Mouse (Mus musculus): Measurements from ENCODE around the gene Trpm6. TPM values are rescaled to one million over a fixed set of nuclear protein-coding genes. Genes with fewer than 3 reads are reported as not detected.
"Not testable (repeated sequence)": the region's sequence is repeated elsewhere in the genome, so short reads cannot be mapped to it uniquely, and the experiment has no call there.

The Trpm6 gene
- total and polyA plus RNA-seq, 3 experiments, result 0.05 to 0.16 (median 0.14) TPM

DNA sequence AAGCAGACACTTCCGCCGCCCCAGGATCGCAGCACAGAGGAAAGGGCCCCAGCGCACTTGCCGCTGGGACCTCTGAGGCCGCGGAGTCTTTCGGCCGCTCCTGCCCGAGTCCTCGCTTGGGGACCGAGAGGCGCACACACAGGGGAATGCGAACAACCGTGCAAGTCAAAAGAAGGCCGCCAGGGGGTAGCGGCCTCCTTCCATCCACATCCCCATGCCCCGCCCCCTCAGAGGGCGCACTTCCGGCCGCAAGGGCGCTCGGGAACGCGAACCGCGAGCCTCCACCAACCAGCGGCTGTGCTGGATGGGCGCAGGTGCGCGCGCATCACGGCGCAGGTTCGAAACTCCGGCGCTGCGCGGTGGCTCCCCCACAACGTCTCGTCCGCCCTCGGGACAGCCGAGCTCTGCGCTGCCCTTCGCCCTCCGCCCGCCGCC is 36.9 kb upstream of the Trpm6 start, which contains the start of gene D030056L22Rik:
Gene D030056L22Rik (plus strand): TSS at position 328 of the 435 bp plus-strand sequence.
- Histone ChIP-seq H3K9ac (ENCODE audit: low read depth, low read length) (peak within 1 kb of the TSS; percentile 92), H3K79me2 (replicated peaks; ENCODE audit: control insufficient read depth, insufficient read depth, low read length) (peaks cover 2% of the 10 kb centered on the region; the same call in 1 of the 2 replicates), H3K4me3 (peak within 1 kb of the TSS; percentile 79), H3K36me3 (ENCODE audit: control insufficient read depth, insufficient read depth, low read length) (no peaks in the 10 kb centered on the region), H3K4me1 (ENCODE audit: control insufficient read depth, insufficient read depth, low read length) (peaks cover 5% of the 10 kb centered on the region; the same call in 1 of the 2 replicates), H3K27ac (peak within 1 kb of the TSS; percentile 83), H3K27me3 (ENCODE audit: control insufficient read depth, insufficient read depth, low read length) (no peaks in the 10 kb centered on the region)
- under 1% methylated on average over 49 of the region's 49 CpGs for WGBS
- DNase-seq, result peak; percentile 98
- intact Hi-C loops (cut with DNase I), result loop anchor here (2.0 to 10.0 kb wide), 5 partner anchors 26 to 122 kb away; partner anchors contain the start of genes Carnmt1, Nmrk1 and Ostf1
- TF ChIP-seq POLR2A (IDR thresholded peaks at IDR 0.05; ENCODE audit: insufficient read depth, low read depth, low read length) (peak; percentile 55), EP300 (IDR thresholded peaks at IDR 0.05; ENCODE audit: insufficient read depth, low read depth, low read length) (no peak), CTCF (IDR thresholded peaks at IDR 0.05) (peak; percentile 84)

DNA sequence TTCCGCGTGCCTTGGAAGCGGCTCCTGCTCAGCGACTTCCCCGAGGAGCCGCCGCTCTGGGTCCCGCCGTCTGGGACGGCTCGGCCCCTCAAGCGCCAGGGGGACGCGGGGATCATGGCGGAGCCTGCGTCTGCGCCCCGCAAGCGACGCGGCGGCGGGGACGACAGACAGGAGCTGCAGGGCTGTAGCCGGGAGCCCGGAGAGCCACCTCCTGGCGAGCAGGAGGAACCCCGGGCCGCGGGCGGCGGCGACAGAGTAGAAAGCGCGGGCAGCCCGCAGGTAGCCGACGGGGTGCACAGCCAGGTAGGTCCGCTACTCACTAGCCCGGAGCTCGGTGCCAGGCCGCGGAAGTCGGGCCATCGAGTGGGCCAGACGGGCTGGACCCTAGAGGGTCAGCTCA is 36.4 kb upstream of the Trpm6 start:
- peak; percentile 62 to 64 for DNase-seq

DNA sequence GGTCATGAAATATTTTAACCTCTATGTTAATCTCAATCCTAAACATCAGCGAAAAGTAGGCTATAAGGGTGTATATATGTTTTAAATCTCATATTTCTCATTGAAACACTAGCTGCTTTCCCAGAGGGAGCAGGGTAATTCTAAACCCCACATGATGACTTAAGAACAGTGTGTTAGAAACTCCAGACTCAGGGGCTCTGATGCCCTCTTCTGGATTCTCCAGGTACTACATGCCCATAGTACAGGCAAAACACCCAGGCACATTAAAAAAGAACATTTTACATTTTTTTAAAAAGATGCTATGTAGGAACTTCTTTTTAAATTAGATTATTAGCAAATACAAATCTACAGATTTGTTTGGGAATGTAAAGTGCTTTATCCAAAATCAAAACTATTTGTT is 33.4 kb upstream of the Trpm6 start:
- Histone ChIP-seq H3K36me3 (ENCODE audit: control insufficient read depth, insufficient read depth, low read length) (no peaks in the 10 kb centered on the region), H3K9ac (ENCODE audit: low read depth, low read length) (no peak overlapping the region), H3K27me3 (ENCODE audit: control insufficient read depth, insufficient read depth, low read length) (no peaks in the 10 kb centered on the region), H3K79me2 (replicated peaks; ENCODE audit: control insufficient read depth, insufficient read depth, low read length) (peaks cover 2% of the 10 kb centered on the region; the same call in 1 of the 2 replicates), H3K4me3 (no peak overlapping the region), H3K27ac (no peak overlapping the region), H3K4me1 (ENCODE audit: control insufficient read depth, insufficient read depth, low read length) (peaks cover 5% of the 10 kb centered on the region; the same call in 1 of the 2 replicates)
- 30% methylated on average over 1 of the region's 1 CpGs for WGBS
- TF ChIP-seq CTCF (IDR thresholded peaks at IDR 0.05), result no peak; the same call in 1 of the 2 replicates
- no peak for TF ChIP-seq POLR2A (IDR thresholded peaks at IDR 0.05; ENCODE audit: insufficient read depth, low read depth, low read length)
- TF ChIP-seq EP300 (IDR thresholded peaks at IDR 0.05; ENCODE audit: insufficient read depth, low read depth, low read length), result no peak
- intact Hi-C loops (cut with DNase I), result loop anchor here (10.0 kb wide), 1 partner anchor 118 kb away; no protein-coding TSS in a partner anchor
- DNase-seq, result peak; percentile 47 to 50

More for the DNA sequence above, 36.4 kb upstream of the Trpm6 start:
- peak overlapping the region; percentile 83 for H3K27ac ChIP-seq
- H3K4me1 ChIP-seq (ENCODE audit: control insufficient read depth, insufficient read depth, low read length); H3K79me2 ChIP-seq (replicated peaks; ENCODE audit: control insufficient read depth, insufficient read depth, low read length); H3K36me3 ChIP-seq (ENCODE audit: control insufficient read depth, insufficient read depth, low read length); H3K27me3 ChIP-seq (ENCODE audit: control insufficient read depth, insufficient read depth, low read length): not testable (repeated sequence)
- intact Hi-C loops (cut with DNase I), result loop anchor here (2.0 to 10.0 kb wide), 5 partner anchors 27 to 121 kb away; partner anchors contain the start of genes Carnmt1, Nmrk1 and Ostf1
- 1% methylated on average over 46 of the region's 46 CpGs for WGBS
- peak overlapping the region; percentile 79 for H3K4me3 ChIP-seq
- H3K9ac ChIP-seq (ENCODE audit: low read depth, low read length), result peak overlapping the region; percentile 78

DNA sequence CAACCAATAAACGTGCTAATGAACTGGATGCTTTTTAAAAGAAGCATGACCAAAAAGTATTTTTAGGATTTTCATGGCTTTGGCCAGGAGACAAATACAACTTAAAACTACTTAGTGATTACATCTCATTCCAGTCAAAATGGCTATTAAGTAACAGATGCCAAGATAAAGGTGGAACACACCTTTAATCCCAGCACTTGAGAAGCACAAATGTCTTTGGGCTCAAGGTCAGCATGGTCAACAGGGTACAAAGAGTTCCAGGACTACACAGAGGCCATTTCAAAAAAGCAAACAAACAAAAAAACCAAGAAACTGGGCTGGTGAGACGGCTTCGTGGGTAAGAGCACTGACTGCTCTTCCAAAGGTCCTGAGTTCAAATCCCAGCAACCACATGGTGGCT is 29.4 kb upstream of the Trpm6 start:
- DNase-seq, result no peak
- intact Hi-C loops (cut with DNase I), result no loop called here
- H3K36me3 ChIP-seq (ENCODE audit: control insufficient read depth, insufficient read depth, low read length), result no peaks in the 10 kb centered on the region
- TF ChIP-seq POLR2A (IDR thresholded peaks at IDR 0.05; ENCODE audit: insufficient read depth, low read depth, low read length) (no peak), EP300 (IDR thresholded peaks at IDR 0.05; ENCODE audit: insufficient read depth, low read depth, low read length) (no peak), CTCF (IDR thresholded peaks at IDR 0.05) (no peak)
- no peak overlapping the region for H3K9ac ChIP-seq (ENCODE audit: low read depth, low read length)
- H3K4me1 ChIP-seq (ENCODE audit: control insufficient read depth, insufficient read depth, low read length), result no peaks in the 10 kb centered on the region
- 78% methylated on average over 3 of the region's 3 CpGs for WGBS
- no peaks in the 10 kb centered on the region for H3K79me2 ChIP-seq (replicated peaks; ENCODE audit: control insufficient read depth, insufficient read depth, low read length)
- H3K4me3 ChIP-seq, result no peak overlapping the region
- no peak overlapping the region for H3K27ac ChIP-seq
- H3K27me3 ChIP-seq (ENCODE audit: control insufficient read depth, insufficient read depth, low read length), result no peaks in the 10 kb centered on the region

DNA sequence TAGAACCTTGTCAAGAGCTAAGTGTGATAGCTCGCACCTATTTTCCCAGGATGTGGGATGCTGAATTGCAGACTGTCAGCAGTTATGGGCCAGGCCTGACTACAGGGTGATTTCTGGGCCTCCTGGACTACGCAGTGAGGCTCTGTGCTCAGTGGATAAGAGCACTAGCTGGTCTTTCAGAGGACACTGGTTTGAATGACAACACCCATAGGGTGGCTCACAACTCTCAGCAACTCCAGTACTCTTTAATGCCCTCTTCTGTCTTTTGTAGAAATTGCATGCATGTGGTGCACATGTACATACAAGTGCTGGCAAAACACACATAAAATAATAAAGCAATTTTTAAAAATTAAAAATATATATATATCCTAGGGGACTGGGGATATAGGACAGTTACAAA is 24.6 kb upstream of the Trpm6 start:
- Histone ChIP-seq H3K79me2 (replicated peaks; ENCODE audit: control insufficient read depth, insufficient read depth, low read length) (no peaks in the 10 kb centered on the region), H3K9ac (ENCODE audit: low read depth, low read length) (no peak overlapping the region), H3K36me3 (ENCODE audit: control insufficient read depth, insufficient read depth, low read length) (no peaks in the 10 kb centered on the region), H3K27ac (no peak overlapping the region), H3K4me3 (no peak overlapping the region), H3K27me3 (ENCODE audit: control insufficient read depth, insufficient read depth, low read length) (no peaks in the 10 kb centered on the region), H3K4me1 (ENCODE audit: control insufficient read depth, insufficient read depth, low read length) (no peaks in the 10 kb centered on the region)
- TF ChIP-seq EP300 (IDR thresholded peaks at IDR 0.05; ENCODE audit: insufficient read depth, low read depth, low read length) (no peak), CTCF (IDR thresholded peaks at IDR 0.05) (no peak), POLR2A (IDR thresholded peaks at IDR 0.05; ENCODE audit: insufficient read depth, low read depth, low read length) (no peak)
- DNase-seq, result no peak
- WGBS, result 92% methylated on average over 2 of the region's 2 CpGs
- intact Hi-C loops (cut with DNase I), result no loop called here

DNA sequence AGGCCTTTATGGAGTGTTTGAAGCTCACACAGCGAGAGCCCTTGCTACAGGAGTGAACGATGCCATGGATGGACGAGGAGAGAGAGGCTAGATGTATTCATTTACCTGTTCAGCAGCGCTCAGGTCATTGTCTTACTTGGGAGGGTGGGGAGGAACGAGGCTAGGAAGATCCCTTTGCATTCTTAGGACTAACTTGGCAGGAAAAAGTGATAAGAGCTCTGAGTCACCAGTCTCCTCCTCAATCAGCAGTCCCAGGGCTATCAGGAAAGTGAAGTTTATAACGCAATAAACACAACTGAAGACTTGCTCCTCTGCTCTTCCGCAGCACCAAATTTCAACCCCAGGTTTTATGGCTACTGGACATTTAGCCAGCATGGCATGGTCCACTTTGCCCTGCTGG is 19.5 kb upstream of the Trpm6 start:
- TF ChIP-seq POLR2A (IDR thresholded peaks at IDR 0.05; ENCODE audit: insufficient read depth, low read depth, low read length) (no peak), CTCF (IDR thresholded peaks at IDR 0.05) (no peak), EP300 (IDR thresholded peaks at IDR 0.05; ENCODE audit: insufficient read depth, low read depth, low read length) (no peak)
- intact Hi-C loops (cut with DNase I), result no loop called here
- WGBS, result 52% methylated on average over 7 of the region's 7 CpGs

More for the DNA sequence above, 19.5 kb upstream of the Trpm6 start:
- DNase-seq, result no peak
- Histone ChIP-seq H3K27me3 (ENCODE audit: control insufficient read depth, insufficient read depth, low read length) (no peaks in the 10 kb centered on the region), H3K79me2 (replicated peaks; ENCODE audit: control insufficient read depth, insufficient read depth, low read length) (no peaks in the 10 kb centered on the region), H3K27ac (no peak overlapping the region), H3K36me3 (ENCODE audit: control insufficient read depth, insufficient read depth, low read length) (no peaks in the 10 kb centered on the region), H3K9ac (ENCODE audit: low read depth, low read length) (no peak overlapping the region), H3K4me3 (no peak overlapping the region), H3K4me1 (ENCODE audit: control insufficient read depth, insufficient read depth, low read length) (no peaks in the 10 kb centered on the region)

All from heart, adult 2 months (tissue).